Mouse (Mus musculus) naive thymus-derived CD4-positive, alpha-beta T cell, adult 5 months (primary cell): ENCODE results near the gene Gm21663. TPM values are rescaled to one million over a fixed set of nuclear protein-coding genes. Genes with fewer than 3 reads are reported as not detected.

Experiments
- polyA plus RNA-seq: library from polyadenylated mRNA; unstranded; fragments of 100-300 nt; shearing (Covaris generic); gene quantifications from one replicate; pipeline ENCODE4 v1.2.1, GENCODE M21; 2017

Gm21663 gene
- polyA plus RNA-seq = not detected

GRCm38 (mm10) chr5:25942281-25942680 is at the start of gene Gm21663:
Gene Gm21663, minus strand, starts transcription at chr5:25942381.

DNA sequence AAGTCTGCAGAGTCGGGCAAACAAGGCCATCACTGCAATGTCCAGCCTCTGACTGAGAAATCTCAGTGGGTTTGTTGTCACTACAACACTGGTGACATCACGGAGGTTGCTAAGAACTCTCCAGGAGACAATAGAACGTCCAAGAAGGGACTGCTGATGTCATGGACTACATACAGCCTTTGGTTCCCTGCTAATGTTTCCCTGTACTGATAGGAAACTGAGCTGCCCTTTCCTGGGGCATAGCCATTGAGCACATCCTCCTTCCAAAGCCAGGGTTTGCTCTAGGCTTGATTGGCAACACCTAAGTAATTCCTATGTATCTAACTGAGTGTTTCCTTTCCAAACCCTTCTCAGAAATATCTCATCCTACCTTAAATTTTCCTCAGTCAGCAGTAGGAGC is 46.4 kb upstream of the Gm21663 start, which contains the start of gene Gm21698:
TSS of gene Gm21698 (minus strand) at position 101 of the 400 bp plus-strand sequence.

GRCm38 (mm10) chr5:25972563-25972962 is 30.4 kb upstream of the Gm21663 start, which contains the start of gene Gm21680:
Gene Gm21680, minus strand, starts transcription at chr5:25972663.

DNA sequence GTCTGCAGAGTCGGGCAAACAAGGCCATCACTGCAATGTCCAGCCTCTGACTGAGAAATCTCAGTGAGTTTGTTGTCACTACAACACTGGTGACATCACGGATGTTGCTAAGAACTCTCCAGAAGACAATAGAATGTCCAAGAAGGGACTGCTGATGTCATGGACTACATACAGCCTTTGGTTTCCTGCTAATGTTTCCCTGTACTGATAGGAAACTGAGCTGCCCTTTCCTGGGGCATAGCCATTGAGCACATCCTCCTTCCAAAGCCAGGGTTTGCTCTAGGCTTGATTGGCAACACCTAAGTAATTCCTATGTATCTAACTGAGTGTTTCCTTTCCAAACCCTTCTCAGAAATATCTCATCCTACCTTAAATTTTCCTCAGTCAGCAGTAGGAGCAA is 12.1 kb upstream of the Gm21663 start, which contains the start of gene Gm21671:
TSS of gene Gm21671 (minus strand) at position 101 of the 400 bp plus-strand sequence.

Other genes starting within 250 kb of the Gm21663 start
- 5.2 TPM for gene Xrcc2, start 236.6 kb downstream of the Gm21663 start, polyA plus RNA-seq
- 0.53 TPM for gene Actr3b, start 182.4 kb downstream of the Gm21663 start, polyA plus RNA-seq
- not detected for gene Gm21671, start 12.0 kb upstream of the Gm21663 start, polyA plus RNA-seq
- not detected for gene Gm21680, start 30.3 kb upstream of the Gm21663 start, polyA plus RNA-seq
- not detected for gene Gm21698, start 46.3 kb upstream of the Gm21663 start, polyA plus RNA-seq
- gene Gm1979, start 62.4 kb upstream of the Gm21663 start, polyA plus RNA-seq = not detected
- not detected for gene Gm5862, start 80.5 kb upstream of the Gm21663 start, polyA plus RNA-seq
- gene Speer4a, start 97.2 kb upstream of the Gm21663 start, polyA plus RNA-seq = not detected
- gene Gm7347, start 116.2 kb upstream of the Gm21663 start, polyA plus RNA-seq = not detected
- gene Gm10471, start 146.9 kb upstream of the Gm21663 start, polyA plus RNA-seq = not detected
- not detected for gene 5031410I06Rik, start 163.0 kb upstream of the Gm21663 start, polyA plus RNA-seq
- gene Gm10220, start 179.0 kb upstream of the Gm21663 start, polyA plus RNA-seq = not detected